Mouse (Mus musculus): ENCODE measurements around the gene Fam19a4. TPM values are rescaled to one million over a fixed set of nuclear protein-coding genes. Genes with fewer than 3 reads are reported as not detected.
"Not testable (repeated sequence)": the region's sequence is repeated elsewhere in the genome, so short reads cannot be mapped to it uniquely, and the experiment has no call there.

The Fam19a4 gene
- polyA plus RNA-seq, 1 experiment from 2014 or later, result 1.8 TPM

- no peak for DNase-seq (ENCODE audit: low spot score)
- Histone ChIP-seq H3K27ac (replicated peaks) (no peak overlapping the region), H3K4me3 (no peak overlapping the region), H3K36me3 (no peaks in the 10 kb centered on the region), H3K4me1 (no peaks in the 10 kb centered on the region), H3K27me3 (ENCODE audit: low read depth, poor library complexity, severe bottlenecking) (no peaks in the 10 kb centered on the region), H3K9me3 (replicated peaks) (no peaks in the 10 kb centered on the region)
- WGBS, result 57% methylated on average over 5 of the region's 5 CpGs
Measured at GRCm38 (mm10) chr6:97027110-97027677, 33.0 kb downstream of the Fam19a4 start.

DNA sequence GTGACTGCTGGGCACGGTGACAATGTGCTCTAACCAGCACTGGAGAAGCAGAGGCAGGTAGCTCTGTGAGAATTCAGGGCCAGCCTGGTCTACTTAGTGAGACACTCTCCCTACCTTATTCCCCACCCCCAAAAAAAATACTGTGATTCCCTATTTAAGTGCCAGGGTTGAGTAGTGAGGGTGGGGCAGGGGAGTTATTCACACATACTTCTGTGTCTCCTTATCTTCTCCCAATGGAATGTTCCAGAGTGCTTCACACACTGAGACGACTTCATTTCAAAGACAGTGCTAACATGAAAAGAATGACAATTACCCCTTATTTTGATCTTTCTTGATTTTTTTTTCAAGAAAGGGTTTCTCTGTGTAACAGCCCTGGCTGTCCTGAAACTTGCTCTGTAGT lies 40.9 kb downstream of the Fam19a4 start:
- 81% methylated on average over 2 of the region's 2 CpGs for WGBS
- Histone ChIP-seq H3K4me1 (no peaks in the 10 kb centered on the region; the same call in 1 of the 2 replicates), H3K27me3 (ENCODE audit: low read depth, poor library complexity, severe bottlenecking) (no peaks in the 10 kb centered on the region), H3K4me3 (no peak overlapping the region), H3K36me3 (no peaks in the 10 kb centered on the region), H3K9me3 (replicated peaks) (no peaks in the 10 kb centered on the region), H3K27ac (replicated peaks) (no peak overlapping the region)
- no peak for DNase-seq (ENCODE audit: low spot score)

DNA sequence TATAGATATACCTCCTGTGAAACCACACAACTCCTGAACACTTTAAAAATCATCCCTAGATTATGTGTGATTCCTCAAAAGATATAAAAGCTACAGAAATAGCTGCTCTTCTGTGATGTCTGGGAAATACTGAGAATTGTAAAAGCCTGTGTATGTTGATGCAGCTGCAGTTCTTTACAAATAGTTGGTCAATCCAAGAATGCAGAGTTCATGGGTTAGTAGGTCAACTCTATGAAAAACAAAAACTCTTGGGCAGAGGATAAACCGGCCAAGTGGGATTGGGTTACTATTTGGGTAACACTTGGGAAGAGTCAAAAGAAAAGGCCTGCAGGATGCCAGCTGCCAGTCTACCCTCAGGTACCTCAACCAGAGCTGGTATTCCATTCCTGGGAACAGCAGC lies 43.5 kb downstream of the Fam19a4 start:
- Histone ChIP-seq H3K4me1 (no peaks in the 10 kb centered on the region; the same call in 1 of the 2 replicates), H3K27ac (replicated peaks) (no peak overlapping the region), H3K36me3 (no peaks in the 10 kb centered on the region), H3K9me3 (replicated peaks) (no peaks in the 10 kb centered on the region), H3K27me3 (ENCODE audit: low read depth, poor library complexity, severe bottlenecking) (no peaks in the 10 kb centered on the region), H3K4me3 (no peak overlapping the region)
- DNase-seq (ENCODE audit: low spot score), result no peak
- 73% methylated on average over 1 of the region's 1 CpGs for WGBS

- no peak for DNase-seq (ENCODE audit: low spot score)
- no peak overlapping the region for H3K27ac ChIP-seq (replicated peaks)
- H3K4me3 ChIP-seq, result no peak overlapping the region
- WGBS, result 87% methylated on average over 3 of the region's 3 CpGs
- no peaks in the 10 kb centered on the region for H3K36me3 ChIP-seq
- no peaks in the 10 kb centered on the region for H3K27me3 ChIP-seq (ENCODE audit: low read depth, poor library complexity, severe bottlenecking)
- no peaks in the 10 kb centered on the region for H3K9me3 ChIP-seq (replicated peaks)
- H3K4me1 ChIP-seq, result no peaks in the 10 kb centered on the region; the same call in 1 of the 2 replicates
Measured at GRCm38 (mm10) chr6:97016018-97016417, 44.2 kb downstream of the Fam19a4 start.

- H3K27me3 ChIP-seq (ENCODE audit: low read depth, poor library complexity, severe bottlenecking), result peaks cover 9% of the 10 kb centered on the region
- H3K4me1 ChIP-seq, result no peaks in the 10 kb centered on the region
- WGBS, result 50% methylated on average over 8 of the region's 8 CpGs
- H3K36me3 ChIP-seq, result no peaks in the 10 kb centered on the region
- no peak overlapping the region for H3K27ac ChIP-seq (replicated peaks)
- H3K9me3 ChIP-seq (replicated peaks), result no peaks in the 10 kb centered on the region
- DNase-seq (ENCODE audit: low spot score), result peak; percentile 68
- H3K4me3 ChIP-seq, result no peak overlapping the region
Measured at GRCm38 (mm10) chr6:97006513-97007094, 53.6 kb downstream of the Fam19a4 start.

DNA sequence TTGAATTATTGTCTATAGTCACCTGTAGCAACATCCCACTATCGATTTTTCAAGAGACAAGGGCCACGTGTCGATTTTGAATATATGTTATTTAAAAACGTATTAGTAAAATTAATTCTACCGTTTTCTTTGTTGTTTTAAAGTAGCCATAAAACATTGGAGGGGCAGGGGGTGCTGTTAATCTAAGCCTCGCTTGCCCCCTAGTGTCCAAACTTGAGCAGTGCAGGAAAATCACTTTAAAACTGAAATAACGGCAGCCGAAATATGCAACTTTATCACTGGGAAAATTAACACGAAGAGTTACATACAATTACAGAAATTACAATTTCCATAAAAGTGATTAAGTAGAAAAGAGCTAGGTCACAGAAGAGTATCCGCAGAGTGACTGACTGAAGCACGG lies 55.2 kb downstream of the Fam19a4 start:
- Histone ChIP-seq H3K4me1 (no peaks in the 10 kb centered on the region), H3K27ac (replicated peaks) (no peak overlapping the region), H3K27me3 (ENCODE audit: low read depth, poor library complexity, severe bottlenecking) (peaks cover 9% of the 10 kb centered on the region), H3K36me3 (no peaks in the 10 kb centered on the region), H3K4me3 (no peak overlapping the region), H3K9me3 (replicated peaks) (no peaks in the 10 kb centered on the region)
- no peak for DNase-seq (ENCODE audit: low spot score)
- 30% methylated on average over 11 of the region's 11 CpGs for WGBS

GRCm38 (mm10) chr6:96995556-96996159 lies 64.6 kb downstream of the Fam19a4 start:
- DNase-seq (ENCODE audit: low spot score), result no peak
- WGBS, result 88% methylated on average over 7 of the region's 7 CpGs
- H3K27me3 ChIP-seq (ENCODE audit: low read depth, poor library complexity, severe bottlenecking), result no peaks in the 10 kb centered on the region

GRCm38 (mm10) chr6:96991741-96992140 lies 68.5 kb downstream of the Fam19a4 start:
- 95% methylated on average over 1 of the region's 1 CpGs for WGBS
- no peak for DNase-seq (ENCODE audit: low spot score)
- H3K27me3 ChIP-seq (ENCODE audit: low read depth, poor library complexity, severe bottlenecking), result no peaks in the 10 kb centered on the region
- H3K27ac ChIP-seq (replicated peaks), result no peak overlapping the region
- H3K9me3 ChIP-seq (replicated peaks), result no peaks in the 10 kb centered on the region
- H3K4me3 ChIP-seq, result no peak overlapping the region
- no peaks in the 10 kb centered on the region for H3K36me3 ChIP-seq
- H3K4me1 ChIP-seq, result no peaks in the 10 kb centered on the region

More at GRCm38 (mm10) chr6:96995556-96996159, 64.6 kb downstream of the Fam19a4 start:
- no peaks in the 10 kb centered on the region for H3K36me3 ChIP-seq
- no peaks in the 10 kb centered on the region for H3K4me1 ChIP-seq
- no peaks in the 10 kb centered on the region for H3K9me3 ChIP-seq (replicated peaks)
- H3K27ac ChIP-seq (replicated peaks), result no peak overlapping the region
- no peak overlapping the region for H3K4me3 ChIP-seq

GRCm38 (mm10) chr6:96977537-96977936 lies 82.7 kb downstream of the Fam19a4 start:
- H3K27me3 ChIP-seq (ENCODE audit: low read depth, poor library complexity, severe bottlenecking), result no peaks in the 10 kb centered on the region
- H3K36me3 ChIP-seq, result no peaks in the 10 kb centered on the region
- H3K27ac ChIP-seq (replicated peaks), result no peak overlapping the region
- no peak overlapping the region for H3K4me3 ChIP-seq
- no peak for DNase-seq (ENCODE audit: low spot score)
- no peaks in the 10 kb centered on the region for H3K9me3 ChIP-seq (replicated peaks)
- 89% methylated on average over 1 of the region's 1 CpGs for WGBS
- no peaks in the 10 kb centered on the region for H3K4me1 ChIP-seq

GRCm38 (mm10) chr6:96944796-96945195 lies 115.4 kb downstream of the Fam19a4 start:
- Histone ChIP-seq H3K9me3 (replicated peaks) (no peaks in the 10 kb centered on the region), H3K27me3 (ENCODE audit: low read depth, poor library complexity, severe bottlenecking) (no peaks in the 10 kb centered on the region), H3K27ac (replicated peaks) (no peak overlapping the region), H3K4me1 (no peaks in the 10 kb centered on the region), H3K4me3 (no peak overlapping the region), H3K36me3 (no peaks in the 10 kb centered on the region)
- WGBS, result 69% methylated on average over 2 of the region's 2 CpGs
- no peak for DNase-seq (ENCODE audit: low spot score)

DNA sequence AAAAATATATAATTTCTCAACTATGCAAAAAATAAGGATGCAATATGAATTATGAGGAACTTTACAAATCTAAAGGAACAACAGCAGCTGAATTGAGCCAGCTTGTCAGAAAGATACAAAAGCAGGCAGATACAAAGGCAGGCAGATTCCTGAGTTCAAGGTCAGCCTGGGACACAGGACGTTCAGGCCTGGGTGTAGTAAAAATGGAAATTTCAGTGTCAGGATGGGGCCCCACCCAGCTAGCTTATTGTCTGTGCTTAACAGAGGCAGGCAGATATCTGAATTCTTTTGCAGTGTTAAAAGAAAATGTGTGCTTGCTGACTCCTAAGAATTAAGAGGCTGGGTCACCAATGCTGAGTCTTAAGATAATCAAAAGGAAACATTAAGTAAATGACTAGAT lies 124.4 kb downstream of the Fam19a4 start:
- WGBS, result 84% methylated on average over 1 of the region's 1 CpGs
- no peaks in the 10 kb centered on the region for H3K4me1 ChIP-seq
- H3K27me3 ChIP-seq (ENCODE audit: low read depth, poor library complexity, severe bottlenecking), result no peaks in the 10 kb centered on the region
- H3K4me3 ChIP-seq, result no peak overlapping the region
- DNase-seq (ENCODE audit: low spot score), result no peak
- no peaks in the 10 kb centered on the region for H3K36me3 ChIP-seq
- 0 out of 2 replicates have a peak, but pooled peaks cover 6% of the 10 kb centered on the region for H3K9me3 ChIP-seq (replicated peaks)
- no peak overlapping the region for H3K27ac ChIP-seq (replicated peaks)

DNA sequence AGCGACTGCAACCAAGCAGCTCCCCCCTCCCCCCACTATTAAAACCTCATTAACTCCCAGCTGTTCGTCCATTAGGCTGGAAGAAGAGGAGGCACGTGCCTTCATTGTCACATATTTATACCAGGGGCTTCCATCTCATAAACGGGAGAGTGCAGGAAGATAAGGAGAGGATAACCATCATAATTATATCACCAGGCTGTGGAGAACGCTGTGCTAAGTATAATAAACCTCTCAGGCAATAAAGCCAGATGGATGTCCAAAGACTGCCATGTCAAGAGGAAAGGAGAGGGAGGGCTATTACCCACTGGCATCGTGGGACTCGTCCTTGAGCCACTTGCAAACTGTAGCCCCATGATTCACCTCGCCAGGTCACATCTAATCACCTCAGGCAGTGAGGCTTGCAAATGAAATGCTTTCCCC lies 151.1 kb downstream of the Fam19a4 start:
- Histone ChIP-seq H3K4me1 (no peaks in the 10 kb centered on the region), H3K4me3 (no peak overlapping the region), H3K9me3 (replicated peaks) (no peaks in the 10 kb centered on the region), H3K36me3 (no peaks in the 10 kb centered on the region), H3K27ac (replicated peaks) (no peak overlapping the region), H3K27me3 (ENCODE audit: low read depth, poor library complexity, severe bottlenecking) (no peaks in the 10 kb centered on the region)
- WGBS, result 65% methylated on average over 8 of the region's 8 CpGs
- DNase-seq (ENCODE audit: low spot score), result no peak

GRCm38 (mm10) chr6:96877105-96877504 lies 183.1 kb downstream of the Fam19a4 start:
- WGBS, result 92% methylated on average over 18 of the region's 18 CpGs
- not testable (repeated sequence) for H3K4me3 ChIP-seq; H3K36me3 ChIP-seq; H3K27me3 ChIP-seq (ENCODE audit: low read depth, poor library complexity, severe bottlenecking); H3K4me1 ChIP-seq; H3K9me3 ChIP-seq (replicated peaks); H3K27ac ChIP-seq (replicated peaks); DNase-seq (ENCODE audit: low spot score)
